Mouse (Mus musculus): ENCODE measurements around the gene Ppih. TPM values are rescaled to one million over a fixed set of nuclear protein-coding genes. Genes with fewer than 3 reads are reported as not detected.

Gene Ppih
- total and polyA plus RNA-seq, 2 experiments from 2014 or later = 27.4 to 50.4 TPM

- no peak for TF ChIP-seq CTCF (IDR thresholded peaks at IDR 0.05; ENCODE audit: low read depth)
- no peak overlapping the region for H3K4me3 ChIP-seq (ENCODE audit: low read length)
- H3K36me3 ChIP-seq (ENCODE audit: insufficient read depth, low read length) = no peaks in the 10 kb centered on the region
- no peaks in the 10 kb centered on the region for H3K4me1 ChIP-seq (ENCODE audit: insufficient read depth, low read length)
- no peak overlapping the region for H3K9ac ChIP-seq (replicated peaks; ENCODE audit: low read length)
- ATAC-seq (no peak), DNase-seq (ENCODE audit: low spot score) (no peak)
- no peak overlapping the region for H3K4me2 ChIP-seq (ENCODE audit: low read depth, low read length)
- WGBS = 85% methylated on average over 3 of the region's 3 CpGs
- H3K27me3 ChIP-seq (ENCODE audit: insufficient read depth, low read length) = no peaks in the 10 kb centered on the region
- no peak overlapping the region for H3K27ac ChIP-seq
- H3K9me3 ChIP-seq (ENCODE audit: low read length) = no peaks in the 10 kb centered on the region
Observed at GRCm38 (mm10) chr4:119301777-119302176, 18.6 kb downstream of the Ppih start.

- H3K4me2 ChIP-seq (ENCODE audit: low read depth, low read length) = no peak overlapping the region
- no peak for TF ChIP-seq CTCF (IDR thresholded peaks at IDR 0.05; ENCODE audit: low read depth)
- no peaks in the 10 kb centered on the region for H3K27me3 ChIP-seq (ENCODE audit: insufficient read depth, low read length)
- no peak overlapping the region for H3K27ac ChIP-seq
- no peak overlapping the region for H3K9ac ChIP-seq (replicated peaks; ENCODE audit: low read length)
- no peaks in the 10 kb centered on the region for H3K36me3 ChIP-seq (ENCODE audit: insufficient read depth, low read length)
- H3K4me3 ChIP-seq (ENCODE audit: low read length) = no peak overlapping the region
- no peaks in the 10 kb centered on the region for H3K9me3 ChIP-seq (ENCODE audit: low read length)
- 88% methylated on average over 3 of the region's 3 CpGs for WGBS
- ATAC-seq = no peak
- DNase-seq (ENCODE audit: low spot score) = no peak
- H3K4me1 ChIP-seq (ENCODE audit: insufficient read depth, low read length) = no peaks in the 10 kb centered on the region
Observed at GRCm38 (mm10) chr4:119300761-119301160, 19.6 kb downstream of the Ppih start.

- DNase-seq (ENCODE audit: low spot score) (no peak), ATAC-seq (no peak)
- Histone ChIP-seq H3K36me3 (ENCODE audit: insufficient read depth, low read length) (no peaks in the 10 kb centered on the region), H3K9me3 (ENCODE audit: low read length) (no peaks in the 10 kb centered on the region), H3K27me3 (ENCODE audit: insufficient read depth, low read length) (no peaks in the 10 kb centered on the region), H3K4me3 (ENCODE audit: low read length) (no peak overlapping the region), H3K27ac (no peak overlapping the region), H3K4me2 (ENCODE audit: low read depth, low read length) (no peak overlapping the region), H3K9ac (replicated peaks; ENCODE audit: low read length) (no peak overlapping the region), H3K4me1 (ENCODE audit: insufficient read depth, low read length) (no peaks in the 10 kb centered on the region)
- WGBS = 85% methylated on average over 2 of the region's 2 CpGs
- TF ChIP-seq CTCF (IDR thresholded peaks at IDR 0.05; ENCODE audit: low read depth) = no peak
Observed at GRCm38 (mm10) chr4:119297361-119297760, 23.0 kb downstream of the Ppih start.

- DNase-seq (ENCODE audit: low spot score) (no peak), ATAC-seq (no peak)
- H3K4me2 ChIP-seq (ENCODE audit: low read depth, low read length) = peak overlapping the region; percentile 52
- no peaks in the 10 kb centered on the region for H3K4me1 ChIP-seq (ENCODE audit: insufficient read depth, low read length)
- no peaks in the 10 kb centered on the region for H3K36me3 ChIP-seq (ENCODE audit: insufficient read depth, low read length)
- H3K9me3 ChIP-seq (ENCODE audit: low read length) = no peaks in the 10 kb centered on the region
- H3K4me3 ChIP-seq (ENCODE audit: low read length) = peak overlapping the region; percentile 87
- peak overlapping the region; percentile 84 for H3K27ac ChIP-seq
- H3K27me3 ChIP-seq (ENCODE audit: insufficient read depth, low read length) = no peaks in the 10 kb centered on the region
- peak overlapping the region; percentile 52 for H3K9ac ChIP-seq (replicated peaks; ENCODE audit: low read length)
- 6% methylated on average over 6 of the region's 6 CpGs for WGBS
- no peak for TF ChIP-seq CTCF (IDR thresholded peaks at IDR 0.05; ENCODE audit: low read depth)
Observed at GRCm38 (mm10) chr4:119295134-119295453, 25.3 kb downstream of the Ppih start.

GRCm38 (mm10) chr4:119294415-119295133 is 25.8 kb downstream of the Ppih start, which contains the start of gene Ybx1:
Gene Ybx1 (minus strand): TSS chr4:119294604.
- no peaks in the 10 kb centered on the region for H3K36me3 ChIP-seq (ENCODE audit: insufficient read depth, low read length)
- WGBS = 1% methylated on average over 61 of the region's 61 CpGs
- DNase-seq (ENCODE audit: low spot score) (peak; percentile 99), ATAC-seq (peak; percentile 99)
- peak within 1 kb of the TSS; percentile 84 for H3K27ac ChIP-seq
- peak within 1 kb of the TSS; percentile 84 for H3K9ac ChIP-seq (replicated peaks; ENCODE audit: low read length)
- no peak for TF ChIP-seq CTCF (IDR thresholded peaks at IDR 0.05; ENCODE audit: low read depth)
- H3K4me3 ChIP-seq (ENCODE audit: low read length) = peak within 1 kb of the TSS; percentile 87
- H3K4me2 ChIP-seq (ENCODE audit: low read depth, low read length) = peak within 1 kb of the TSS; percentile 76
- no peaks in the 10 kb centered on the region for H3K9me3 ChIP-seq (ENCODE audit: low read length)
- H3K27me3 ChIP-seq (ENCODE audit: insufficient read depth, low read length) = no peaks in the 10 kb centered on the region
- H3K4me1 ChIP-seq (ENCODE audit: insufficient read depth, low read length) = no peaks in the 10 kb centered on the region

- DNase-seq (ENCODE audit: low spot score) (peak; percentile 46), ATAC-seq (peak; percentile 11)
- Histone ChIP-seq H3K9me3 (ENCODE audit: low read length) (no peaks in the 10 kb centered on the region), H3K27ac (peak overlapping the region; percentile 84), H3K4me2 (ENCODE audit: low read depth, low read length) (peak overlapping the region; percentile 76), H3K36me3 (ENCODE audit: insufficient read depth, low read length) (no peaks in the 10 kb centered on the region), H3K4me1 (ENCODE audit: insufficient read depth, low read length) (no peaks in the 10 kb centered on the region), H3K9ac (replicated peaks; ENCODE audit: low read length) (peak overlapping the region; percentile 84), H3K4me3 (ENCODE audit: low read length) (peak overlapping the region; percentile 87), H3K27me3 (ENCODE audit: insufficient read depth, low read length) (no peaks in the 10 kb centered on the region)
- no peak for TF ChIP-seq CTCF (IDR thresholded peaks at IDR 0.05; ENCODE audit: low read depth)
- WGBS = 2% methylated on average over 40 of the region's 80 CpGs
Observed at GRCm38 (mm10) chr4:119293574-119294258, 26.6 kb downstream of the Ppih start.

Measured in hindbrain, postnatal 0 days (tissue).